Mouse (Mus musculus) layer of hippocampus, postnatal 14 days (tissue): Measurements from ENCODE around the gene Bcl2l1. TPM values are rescaled to one million over a fixed set of nuclear protein-coding genes. Genes with fewer than 3 reads are reported as not detected.
A peak's percentile ranks its signal among the peaks of the same experiment; 100 is the strongest.

Source experiments
- DNase-seq, 2 experiments: peaks; one replicate each; pipeline ENCODE4 v3.0.0; 2021 to 2022; ENCODE audit warnings: low spot score in 2 of 2, mixed read lengths in 1 of 2
- total RNA-seq, 2 experiments: library from RNA; stranded (reverse); gene quantifications; 2 replicates each; pipeline ENCODE4 v1.2.3; 2021

The Bcl2l1 gene
- total RNA-seq, 2 experiments from 2014 or later, result 124 to 128 TPM

DNA sequence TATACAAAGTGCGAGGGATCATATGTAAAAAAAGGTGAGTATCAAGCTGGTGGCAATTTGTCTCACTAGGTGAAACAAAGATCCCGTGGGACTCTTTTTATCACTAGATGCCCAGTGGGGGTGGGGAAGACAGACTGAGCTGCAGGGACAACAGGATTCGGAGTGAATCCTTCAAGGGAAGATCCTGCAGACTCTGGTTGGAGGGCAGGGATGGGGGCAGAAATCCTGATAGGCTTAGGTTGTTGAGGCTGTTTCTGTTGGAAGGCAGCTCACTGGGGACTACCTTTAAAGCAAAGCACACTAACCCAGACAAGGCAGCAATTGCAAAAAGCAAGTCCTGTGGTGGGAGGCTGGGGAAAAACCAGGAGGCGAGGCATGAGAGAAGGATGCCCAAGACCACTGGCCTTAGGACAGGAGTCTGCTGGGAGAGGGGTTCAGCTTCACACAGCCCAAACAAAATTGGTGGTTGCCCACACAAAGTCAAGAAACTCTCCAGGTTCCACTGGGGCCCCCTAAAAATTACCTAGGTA, 6.3 kb downstream of the Bcl2l1 start:
- DNase-seq, result no peak

DNA sequence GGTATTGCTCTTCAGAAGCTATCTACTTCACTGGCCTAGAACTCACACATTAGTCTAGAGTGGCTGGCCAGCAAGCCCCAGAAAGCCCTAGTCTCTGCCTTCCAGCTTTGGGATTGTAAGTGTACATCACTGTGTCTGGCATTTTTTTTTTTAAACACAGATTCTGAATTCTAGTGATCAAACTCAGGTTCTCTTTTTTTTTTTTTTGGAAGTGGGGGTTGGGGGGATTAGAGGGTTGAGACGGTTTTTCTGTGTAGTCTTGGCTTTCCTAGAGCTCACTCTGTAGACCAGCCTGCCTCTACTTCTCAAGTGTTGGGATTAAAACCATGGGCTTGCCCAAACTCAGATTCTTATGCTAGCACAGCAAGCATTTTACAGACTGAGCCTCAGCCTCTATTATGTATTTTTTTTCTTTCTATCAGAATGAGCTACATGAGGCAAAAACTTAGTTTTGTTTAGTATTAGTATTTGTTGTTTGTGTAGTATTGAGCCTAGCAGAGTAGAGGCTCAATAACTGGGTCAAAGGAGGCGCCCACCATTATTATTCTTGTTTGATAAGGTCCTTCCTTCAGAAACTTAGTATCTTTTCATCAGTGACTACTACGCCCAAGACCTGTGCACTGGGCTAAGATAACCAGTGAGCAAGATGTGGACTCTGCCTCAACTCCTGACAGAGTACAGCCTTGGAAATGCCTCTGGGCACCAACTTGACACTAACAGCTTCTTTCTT, 6.9 kb downstream of the Bcl2l1 start:
- no peak for DNase-seq

DNA sequence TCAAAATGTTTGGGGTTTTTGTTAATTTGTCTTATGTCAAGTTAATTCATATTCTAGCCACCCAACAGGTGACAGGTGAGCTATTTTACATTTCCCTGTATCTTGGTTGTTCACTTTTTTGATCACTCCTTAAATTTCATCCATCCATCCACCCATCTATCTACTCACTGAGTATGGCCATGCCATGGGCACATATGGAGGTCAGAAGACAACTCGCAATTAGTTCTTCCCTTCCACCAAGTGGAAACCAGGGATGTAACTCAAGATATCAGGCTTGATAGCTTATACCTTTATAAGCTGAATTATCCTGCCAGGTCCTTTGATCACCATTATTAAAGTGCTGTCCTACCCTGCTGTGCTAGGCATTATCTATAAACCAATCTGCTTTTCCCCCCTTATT, 7.8 kb downstream of the Bcl2l1 start:
- no peak for DNase-seq

DNA sequence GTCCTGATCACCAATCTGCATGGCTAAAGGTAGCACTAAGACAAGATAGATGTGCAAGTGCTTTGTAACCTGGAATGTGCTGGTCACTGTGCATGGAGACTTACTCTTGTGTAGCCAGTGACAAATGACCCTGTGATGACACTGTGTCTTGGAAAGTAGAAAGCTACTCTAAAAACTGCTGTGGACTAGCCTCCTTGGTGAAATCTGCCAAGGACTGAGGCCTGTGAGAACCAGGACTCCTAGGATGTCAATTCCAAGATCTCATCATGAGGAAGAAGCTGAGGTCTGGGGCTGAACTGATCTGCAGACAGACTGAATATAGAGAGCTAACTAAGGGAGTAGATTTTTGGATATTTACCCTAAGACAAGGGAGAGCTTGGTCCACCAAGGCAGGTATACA, 10.0 kb downstream of the Bcl2l1 start:
- no peak for DNase-seq

DNA sequence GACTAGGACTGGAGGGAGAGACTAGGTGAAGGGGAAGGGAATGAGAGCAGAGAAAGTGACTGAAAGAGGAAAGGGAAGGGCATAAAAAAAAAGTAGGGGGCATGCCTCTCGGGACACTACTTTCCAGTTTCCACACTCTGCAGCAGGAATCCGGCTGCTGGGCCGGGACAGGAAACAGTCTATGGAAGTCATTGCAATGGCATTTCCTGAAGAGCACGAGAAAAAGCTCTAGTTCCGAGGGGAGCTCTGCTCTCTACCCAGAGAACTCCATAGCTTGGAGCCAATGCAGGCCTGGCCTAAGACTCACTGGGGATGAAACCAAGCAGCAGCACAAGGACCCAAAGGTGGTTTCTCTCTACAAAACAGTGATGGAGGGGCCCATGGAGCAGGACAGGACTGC, 10.5 kb downstream of the Bcl2l1 start:
- no peak for DNase-seq

DNA sequence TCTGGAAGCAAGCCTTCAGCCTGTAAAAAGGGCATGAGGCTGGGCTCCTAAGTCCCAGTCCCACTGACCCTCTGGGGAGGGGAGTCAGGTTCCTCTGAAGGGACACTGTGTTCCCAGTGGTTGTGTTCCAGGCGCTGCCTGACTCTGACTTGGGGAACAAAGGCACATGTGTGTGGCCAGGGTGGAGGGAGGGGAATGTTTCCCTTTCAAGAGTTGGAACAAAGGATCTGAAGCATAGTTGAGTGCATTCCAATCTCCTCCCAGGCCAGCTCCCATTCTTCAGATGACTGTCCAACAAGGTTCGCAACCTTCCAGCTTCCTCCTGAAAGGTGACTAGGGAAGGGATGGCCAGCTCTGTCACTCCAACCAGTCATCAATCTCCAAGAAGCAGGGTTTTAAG, 11.2 kb downstream of the Bcl2l1 start:
- DNase-seq, result peak in 1 of 2 experiments; percentile 40

DNA sequence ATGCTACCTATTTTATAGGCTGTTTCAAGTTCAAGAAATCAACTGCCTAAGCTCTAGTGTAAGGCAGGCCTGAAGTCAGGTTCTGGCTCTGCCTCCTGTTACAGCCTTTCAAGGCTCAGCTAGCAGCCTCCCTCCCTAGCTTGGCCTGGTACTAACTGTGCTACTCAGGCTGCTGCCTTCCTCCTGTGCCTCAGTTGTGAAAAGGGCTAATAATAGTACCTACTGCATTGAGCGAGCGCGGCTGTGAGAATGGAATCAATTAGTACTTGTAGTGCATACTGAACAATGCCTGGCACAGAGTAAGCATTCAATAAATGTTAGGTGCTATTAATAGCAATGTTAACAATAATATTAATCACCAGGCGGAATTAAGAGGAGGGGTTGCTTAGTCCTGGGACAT, 11.6 kb downstream of the Bcl2l1 start:
- peak in 1 of 2 experiments; percentile 62 for DNase-seq

DNA sequence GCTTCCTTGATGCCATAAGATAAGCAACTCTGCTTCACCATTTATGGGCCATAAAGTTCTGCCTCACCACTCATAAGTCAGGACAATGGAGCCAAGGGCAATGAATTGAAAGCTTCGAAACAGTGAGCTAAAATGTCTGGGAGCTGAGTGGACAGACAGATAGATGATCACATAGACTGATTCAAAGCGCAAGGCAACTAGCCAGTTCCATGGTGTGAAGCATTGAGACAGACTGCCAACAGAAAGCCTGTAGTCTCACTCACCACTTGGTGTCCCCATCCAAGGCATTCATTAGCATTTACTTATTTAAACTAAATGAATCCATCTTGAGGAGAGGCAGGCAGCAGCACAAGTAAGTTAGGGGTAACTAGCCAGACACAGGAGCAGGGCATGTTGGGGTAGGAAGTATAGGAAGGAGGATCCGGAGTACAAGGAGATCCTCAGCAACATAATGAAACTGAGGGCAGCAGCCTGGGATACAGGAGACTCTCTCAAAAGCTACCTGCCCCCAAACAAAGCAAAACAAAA, 12.4 kb downstream of the Bcl2l1 start:
- DNase-seq, result no peak

DNA sequence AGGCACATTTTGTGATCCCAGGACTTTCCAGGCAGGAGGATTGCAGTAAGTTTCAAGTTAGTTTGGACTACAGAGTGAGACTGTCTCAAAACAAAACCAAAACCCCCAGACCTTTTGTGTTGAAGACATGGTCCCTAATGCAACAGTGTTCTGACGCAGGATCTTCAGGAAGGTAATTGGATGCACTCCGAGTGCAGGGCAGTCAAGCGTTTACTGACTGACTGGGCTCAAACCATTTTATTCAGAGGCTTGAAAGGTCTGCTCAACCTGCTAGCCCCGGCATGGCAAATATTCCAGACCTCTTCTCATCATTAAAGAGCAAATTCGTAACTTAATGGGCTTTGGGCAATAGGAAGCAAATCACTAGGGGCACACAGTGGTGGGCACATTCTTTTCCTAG, 12.8 kb downstream of the Bcl2l1 start:
- DNase-seq, result no peak

DNA sequence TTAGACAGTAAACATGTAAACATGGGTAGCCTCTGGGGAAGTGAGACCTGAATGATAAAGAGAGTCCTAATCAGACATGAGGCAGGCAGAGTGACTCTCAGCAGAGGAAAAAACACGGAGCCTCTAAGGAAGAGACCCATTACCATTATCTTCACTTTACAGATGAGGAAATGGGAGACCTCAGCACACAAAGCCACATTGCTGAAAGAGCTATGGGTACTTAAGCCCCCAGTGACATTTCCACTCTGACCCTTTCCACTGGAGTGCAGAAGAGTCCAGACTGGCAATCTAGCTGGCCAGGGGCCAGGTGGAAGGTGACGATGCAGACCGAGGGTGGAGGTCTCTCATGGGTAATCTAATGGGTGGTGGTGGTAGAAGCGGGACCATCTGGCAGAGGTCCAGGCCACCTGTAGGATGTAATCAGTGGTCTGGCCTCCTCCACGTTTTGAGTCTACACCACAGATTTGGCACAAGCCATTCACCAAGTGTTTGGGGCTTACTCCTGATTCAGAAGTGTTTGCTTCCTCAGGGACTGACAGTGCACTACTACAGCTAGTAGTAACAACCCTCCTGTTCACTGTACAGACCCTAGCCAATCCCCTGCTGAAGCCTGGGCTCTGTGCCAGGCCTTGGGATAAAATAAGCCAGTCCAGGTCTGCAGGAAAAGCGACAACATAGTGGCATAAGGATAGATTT, 13.8 kb downstream of the Bcl2l1 start:
- no peak for DNase-seq

DNA sequence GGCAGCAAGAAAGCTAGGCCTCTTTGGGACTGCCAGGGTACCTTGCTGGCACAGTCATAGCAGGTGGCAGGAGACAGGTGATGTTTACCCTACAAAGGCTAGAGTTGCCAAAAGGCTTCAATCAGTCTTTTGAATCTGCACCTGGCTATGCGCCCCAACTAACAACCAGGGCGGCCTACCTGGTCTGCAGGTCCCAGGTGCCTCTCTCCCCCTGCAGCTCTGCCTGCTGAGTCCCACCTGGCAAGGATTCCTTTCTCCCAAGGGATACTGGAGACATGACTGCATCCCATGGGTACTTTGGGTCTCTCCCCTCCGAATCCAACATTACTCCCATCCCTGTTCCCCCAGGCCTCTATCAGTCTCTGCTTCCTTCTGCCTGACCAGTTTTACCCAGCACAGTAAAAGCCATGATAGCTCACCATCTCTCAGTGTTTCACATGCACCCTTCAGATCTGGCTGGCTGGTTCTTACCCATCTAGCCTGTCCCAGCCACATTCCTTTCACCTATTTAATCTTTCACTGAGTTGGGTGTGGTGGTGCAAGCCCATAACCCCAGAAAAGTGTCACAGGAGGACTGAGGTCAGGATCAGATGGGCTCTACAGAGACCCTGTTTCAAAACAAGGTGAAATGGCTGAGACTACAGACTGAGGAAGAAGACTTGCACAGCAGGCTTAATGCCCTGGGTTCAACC, 14.7 kb downstream of the Bcl2l1 start:
- DNase-seq, result no peak

DNA sequence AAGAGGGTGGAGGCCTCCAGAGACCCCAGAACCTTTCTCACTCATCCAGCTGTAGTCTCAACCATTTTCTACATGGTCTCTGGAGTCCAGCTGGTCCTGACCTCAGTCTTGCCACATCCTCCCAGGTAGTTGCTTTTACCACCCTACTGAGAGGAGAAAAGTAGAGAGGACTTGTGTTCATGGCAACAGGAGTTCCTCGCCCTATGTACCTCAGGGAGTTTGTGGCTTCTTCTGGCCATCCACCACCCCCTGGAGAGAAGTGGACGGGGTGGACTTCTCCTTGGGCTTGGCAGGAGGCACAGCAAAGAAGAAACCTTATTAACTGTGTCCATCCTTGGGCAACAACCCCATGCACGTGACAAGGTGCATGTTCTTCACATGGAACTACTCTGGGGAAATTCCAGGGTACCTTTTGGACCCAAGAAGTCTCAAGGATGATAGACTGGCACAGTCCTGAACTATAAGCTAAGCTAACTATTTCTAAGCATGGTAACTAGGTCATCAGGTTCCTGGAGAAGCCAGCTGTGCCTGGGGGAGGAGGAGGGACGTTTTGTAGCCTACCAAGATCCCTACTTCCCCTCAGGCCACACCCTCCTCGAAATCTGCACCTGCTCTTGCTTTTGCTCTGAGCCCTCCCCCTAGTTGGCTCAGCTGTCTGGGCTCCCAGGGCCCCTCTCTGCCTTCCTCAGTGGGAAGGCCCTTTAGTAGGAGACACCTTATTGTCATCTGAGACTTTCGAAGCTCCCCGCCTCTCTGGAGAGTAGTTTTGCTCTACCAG, 15.5 kb downstream of the Bcl2l1 start:
- no peak for DNase-seq

DNA sequence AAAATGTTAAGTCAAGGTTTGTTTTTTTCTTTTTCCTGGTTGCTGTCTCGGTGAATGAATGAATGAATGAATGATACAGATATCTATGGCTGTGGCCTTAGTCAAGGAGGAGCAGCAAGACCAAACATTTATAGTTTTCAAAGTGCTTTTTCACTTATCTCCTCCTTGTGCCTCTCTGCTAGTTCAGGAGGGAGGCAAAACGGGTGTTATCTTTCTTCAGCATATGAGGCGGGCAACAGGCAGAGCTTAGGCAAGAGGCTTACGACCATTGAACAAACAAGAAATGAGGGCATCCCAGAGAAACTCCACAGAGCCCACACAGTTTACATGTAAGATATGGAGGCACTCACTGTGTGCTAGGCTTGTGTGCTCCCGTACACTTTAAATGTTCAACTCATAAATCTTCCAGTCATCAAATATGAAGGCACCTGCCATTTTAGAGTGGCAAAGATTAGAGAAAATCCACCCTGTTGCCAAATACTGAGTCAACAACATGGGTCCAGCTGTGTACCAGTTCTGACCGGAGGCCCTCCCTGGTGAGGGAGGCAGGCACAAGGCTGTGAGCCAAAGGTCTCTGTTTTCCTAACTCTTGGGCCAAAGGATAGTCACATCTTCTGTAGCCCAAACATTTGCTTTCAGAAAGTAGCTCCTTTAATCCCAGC, 17.2 kb downstream of the Bcl2l1 start:
- no peak for DNase-seq

DNA sequence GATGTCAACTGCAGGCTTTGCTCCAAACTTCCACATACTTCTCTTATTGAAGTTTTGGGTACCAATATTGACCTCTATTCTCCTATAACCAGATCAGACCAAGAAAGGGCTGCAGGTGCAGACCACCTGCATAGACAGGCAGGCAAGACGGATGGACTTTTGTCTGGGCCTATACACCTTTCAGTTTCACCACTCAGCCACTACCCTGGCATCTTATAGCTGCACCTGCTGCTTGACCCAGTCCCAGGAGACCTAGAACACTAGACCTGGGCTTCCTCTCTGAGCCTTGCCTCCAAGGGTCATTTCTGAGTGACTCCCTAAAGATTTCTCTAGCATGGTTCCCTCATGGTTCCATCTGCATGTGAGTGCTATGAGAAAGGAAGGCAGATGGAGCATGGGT, 18.3 kb downstream of the Bcl2l1 start:
- DNase-seq, result no peak

DNA sequence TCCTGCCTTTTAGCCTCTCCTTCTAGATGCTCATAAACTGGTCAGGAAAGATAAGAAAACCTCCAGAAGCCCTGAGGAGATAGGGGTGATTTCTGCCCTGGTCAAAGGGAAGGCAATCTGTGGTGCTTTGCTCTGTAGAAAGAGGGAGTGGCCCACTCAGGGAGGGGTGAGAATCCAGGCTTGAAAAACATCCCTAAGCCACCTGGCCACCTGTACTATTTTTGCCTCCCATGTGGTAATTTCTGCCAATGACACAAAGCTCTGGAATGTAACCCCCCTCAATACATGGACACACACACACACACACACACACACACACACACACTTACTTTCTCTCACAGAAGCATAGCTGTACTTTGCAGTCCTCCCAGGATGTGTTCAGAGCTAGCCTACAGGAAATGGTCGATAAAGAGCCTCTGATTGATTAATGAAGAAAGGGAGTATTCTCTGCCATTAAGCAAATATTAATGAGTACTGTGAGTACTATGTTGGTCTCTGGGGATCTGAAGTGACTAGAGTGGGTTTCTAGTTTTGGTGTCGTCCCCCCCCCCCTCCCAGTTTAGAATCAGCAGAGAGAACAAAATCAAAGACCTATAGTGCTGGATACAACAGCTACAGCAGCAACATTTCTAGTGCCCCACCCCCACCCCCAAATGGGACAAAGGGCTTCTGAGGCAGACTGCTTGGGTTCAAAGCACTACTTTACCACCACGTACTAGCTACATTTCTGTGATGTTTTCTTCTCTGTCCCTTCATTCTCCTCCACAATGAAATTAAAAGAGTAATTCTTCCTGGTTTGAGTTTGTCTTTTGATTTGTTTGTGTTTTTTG, 20.0 kb downstream of the Bcl2l1 start:
- no peak for DNase-seq

DNA sequence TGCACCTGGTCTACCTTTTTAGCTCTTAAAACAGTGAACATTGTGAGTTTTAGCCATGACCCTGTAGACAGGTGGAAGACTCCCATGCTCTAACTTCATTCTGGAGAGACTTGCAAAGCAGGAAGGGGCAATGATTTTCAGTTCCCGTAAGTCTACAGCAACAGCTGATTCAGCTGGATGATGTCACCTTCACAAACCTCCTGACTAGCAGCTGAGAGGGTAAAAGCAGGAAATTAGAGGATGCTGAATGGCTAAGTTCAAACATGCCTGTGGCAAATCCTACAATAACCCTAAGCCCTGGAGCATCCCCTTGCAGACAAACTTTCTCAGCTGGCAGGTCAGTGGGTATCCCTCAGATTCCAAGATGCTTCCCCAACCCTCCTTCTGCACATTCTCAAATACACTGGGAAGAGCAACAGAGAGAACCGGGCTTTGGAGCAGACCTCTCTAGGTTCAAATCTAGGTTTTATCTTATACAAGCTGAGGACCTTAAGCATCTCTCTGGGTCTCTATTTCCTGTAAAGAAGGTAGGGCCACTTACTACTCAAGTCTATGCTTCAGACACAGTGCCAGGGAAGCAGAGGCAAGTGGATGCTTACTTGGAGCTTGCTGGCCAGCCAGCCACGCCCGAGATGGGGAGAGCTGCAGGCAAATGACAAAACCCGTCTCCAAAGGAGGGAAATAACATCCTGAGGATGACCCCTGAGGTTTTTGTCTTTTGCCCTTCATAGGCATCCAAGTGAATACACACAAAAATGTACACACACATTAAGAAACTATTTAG, 21.2 kb downstream of the Bcl2l1 start:
- DNase-seq, result no peak

DNA sequence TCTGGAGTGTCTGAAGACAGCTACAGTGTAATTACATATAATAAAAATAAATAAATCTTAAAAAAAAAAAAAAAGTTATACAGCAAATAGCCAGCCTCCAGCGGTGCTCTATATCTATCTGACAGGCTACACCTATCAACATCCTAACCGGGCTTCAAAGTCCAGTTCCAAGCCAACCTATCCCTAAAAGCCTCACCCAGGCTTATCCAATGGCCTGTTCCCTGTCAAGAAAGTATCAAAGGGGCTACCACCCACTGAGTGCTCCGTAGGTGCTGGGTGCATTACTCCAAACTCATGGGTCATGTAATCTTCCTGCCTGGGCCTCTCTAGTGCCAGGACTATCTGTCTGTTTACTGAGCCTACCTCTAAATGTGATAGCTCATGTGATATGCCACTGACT, 23.4 kb downstream of the Bcl2l1 start:
- DNase-seq, result no peak

DNA sequence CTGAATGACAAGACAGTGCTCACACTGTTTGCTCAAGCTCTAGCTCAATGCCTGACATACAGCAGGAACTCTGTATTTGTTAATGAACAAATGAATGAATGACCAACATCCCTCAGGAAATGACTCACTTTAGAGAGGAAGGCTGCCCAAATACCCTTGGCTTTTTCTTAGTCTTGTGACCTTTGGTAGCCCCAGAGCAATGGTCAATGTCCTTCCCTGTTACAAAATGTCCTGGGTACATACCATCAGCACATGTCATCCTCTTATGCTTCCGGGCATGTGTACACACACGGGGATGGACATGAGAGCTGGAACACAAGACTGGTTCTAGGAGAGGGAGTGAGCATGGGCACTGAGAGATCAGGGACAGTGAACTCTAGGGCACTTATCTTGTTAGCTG, 25.5 kb downstream of the Bcl2l1 start:
- DNase-seq, result no peak

DNA sequence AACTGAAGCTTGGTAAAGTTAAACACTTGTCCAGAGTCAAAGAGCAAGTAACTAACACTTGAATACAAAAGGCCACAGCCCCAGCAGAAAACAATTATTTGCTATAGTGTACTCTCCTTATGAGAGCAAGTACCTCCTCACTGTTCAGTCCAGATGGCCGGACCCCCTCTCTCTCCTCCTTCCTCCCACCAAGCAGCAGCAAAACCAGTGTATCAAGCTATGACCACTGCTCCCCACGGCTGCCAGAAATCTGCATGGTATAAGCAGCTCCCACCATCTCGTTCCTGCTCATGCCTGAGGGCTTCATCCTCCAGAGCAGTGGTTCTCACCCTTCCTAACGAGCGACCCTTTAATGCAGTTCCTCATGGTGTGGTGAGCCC, 26.4 kb downstream of the Bcl2l1 start:
- no peak for DNase-seq
